Mouse (Mus musculus) bone marrow, adult 2 months (tissue): ENCODE results near the gene Lipm.

Experiments
- CTCF ChIP-seq: fragments of 200-500 bp; IDR thresholded peaks from 2 replicates; pipeline ENCODE4 v1.5.1; 2011; ENCODE audit warnings: low read length, control low read depth; ENCODE audit not compliant: control insufficient read depth, insufficient read depth
- POLR2A ChIP-seq: fragments of 200-500 bp; IDR thresholded peaks from 2 replicates; pipeline ENCODE4 v1.6.1; 2011; ENCODE audit warnings: low read depth, mild to moderate bottlenecking, control low read depth, low read length, borderline replicate concordance; ENCODE audit not compliant: control insufficient read depth

- TF ChIP-seq POLR2A: no peak
- TF ChIP-seq CTCF: no peak
These were observed 22.6 kb upstream of the Lipm start for GRCm38 (mm10) chr19:34078130-34078529.
